Mouse (Mus musculus) layer of hippocampus, adult 9-10 months (tissue): ENCODE measurements around the gene Hist1h1a.
"Not testable (repeated sequence)": the region's sequence is repeated elsewhere in the genome, so short reads cannot be mapped to it uniquely, and the experiment has no call there.

Experiments used
- DNase-seq: peaks from one replicate; pipeline ENCODE4 v3.0.0; 2022; ENCODE audit warnings: low spot score

Gene Hist1h1a

DNA sequence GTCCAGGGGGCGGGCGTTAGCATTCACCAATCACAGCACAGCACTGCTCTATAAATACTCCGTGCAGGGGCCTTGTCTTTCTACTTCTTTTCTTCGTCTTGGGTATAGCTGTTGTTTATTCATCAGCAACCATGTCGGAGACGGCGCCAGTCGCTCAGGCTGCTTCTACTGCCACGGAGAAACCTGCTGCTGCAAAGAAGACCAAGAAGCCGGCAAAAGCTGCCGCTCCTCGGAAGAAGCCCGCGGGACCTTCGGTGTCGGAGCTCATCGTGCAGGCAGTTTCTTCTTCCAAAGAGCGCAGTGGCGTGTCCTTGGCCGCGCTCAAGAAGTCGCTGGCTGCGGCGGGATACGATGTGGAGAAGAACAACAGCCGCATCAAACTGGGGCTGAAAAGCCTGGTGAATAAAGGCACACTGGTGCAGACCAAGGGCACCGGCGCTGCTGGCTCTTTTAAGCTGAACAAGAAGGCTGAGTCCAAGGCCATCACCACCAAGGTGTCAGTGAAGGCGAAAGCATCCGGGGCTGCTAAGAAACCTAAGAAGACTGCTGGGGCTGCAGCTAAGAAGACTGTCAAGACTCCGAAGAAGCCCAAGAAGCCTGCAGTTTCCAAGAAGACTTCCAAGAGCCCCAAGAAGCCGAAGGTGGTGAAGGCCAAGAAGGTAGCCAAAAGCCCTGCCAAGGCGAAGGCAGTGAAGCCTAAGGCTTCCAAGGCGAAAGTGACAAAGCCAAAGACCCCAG lies at the start of gene Hist1h1a:
Gene Hist1h1a, plus strand, starts transcription at position 81 of the 738 bp plus-strand sequence.
- DNase-seq: peak; percentile 82

DNA sequence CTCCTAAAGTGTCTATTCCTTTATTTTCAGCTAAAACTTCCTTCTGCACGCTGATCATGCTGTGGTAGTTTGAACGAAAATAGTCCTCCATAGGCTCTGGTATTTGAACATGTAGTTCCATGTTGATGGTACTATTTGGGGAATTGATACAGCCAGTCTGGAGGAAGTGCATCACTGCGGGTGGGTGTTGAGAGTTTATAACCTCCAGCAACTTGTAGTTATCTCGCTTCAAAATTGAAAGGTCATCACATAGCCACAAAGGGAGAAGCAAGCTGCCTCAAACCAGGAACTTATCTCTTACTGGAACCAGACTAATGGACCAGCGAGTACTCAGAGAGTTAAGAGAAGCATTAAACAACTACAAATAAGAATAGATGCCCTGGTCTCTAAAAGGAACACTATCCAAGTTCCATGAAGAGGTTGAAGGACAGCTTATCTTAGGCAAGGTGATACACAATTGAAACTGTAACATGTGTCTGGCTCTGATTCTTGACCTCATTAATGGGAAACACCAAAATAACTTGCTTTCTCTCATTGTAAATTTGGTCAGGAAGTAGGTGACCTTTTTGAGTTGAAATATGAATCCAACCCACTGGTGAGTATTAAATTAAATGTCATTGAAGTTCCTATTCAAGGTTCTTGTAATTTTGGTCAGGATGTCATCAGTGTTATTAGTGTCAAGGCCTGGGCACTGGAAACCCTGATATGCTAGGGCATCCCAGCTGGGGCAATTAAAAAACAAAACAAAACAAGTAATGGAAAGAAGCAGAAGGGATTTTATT lies 47.0 kb upstream of the Hist1h1a start:
- DNase-seq: no peak

DNA sequence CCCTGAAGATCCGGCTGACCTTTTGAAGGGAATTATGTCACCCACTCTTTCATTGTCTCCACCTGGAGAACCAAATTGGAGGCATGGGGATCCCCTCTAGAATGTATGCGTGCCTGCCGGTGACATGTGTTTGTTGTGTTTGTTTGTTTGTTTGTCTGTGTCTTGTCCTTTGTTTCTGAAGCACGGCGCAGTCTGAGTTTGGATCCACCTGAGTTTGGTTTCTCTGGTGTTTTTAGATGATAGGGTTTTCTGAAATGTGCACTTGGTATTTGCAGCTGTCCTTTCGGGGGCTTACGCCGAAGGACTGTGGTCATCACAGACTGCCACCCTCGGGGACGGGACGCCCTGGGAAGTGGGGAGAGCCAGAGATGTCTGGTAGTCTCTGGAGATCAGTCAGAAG lies 46.3 kb upstream of the Hist1h1a start:
- DNase-seq: no peak

DNA sequence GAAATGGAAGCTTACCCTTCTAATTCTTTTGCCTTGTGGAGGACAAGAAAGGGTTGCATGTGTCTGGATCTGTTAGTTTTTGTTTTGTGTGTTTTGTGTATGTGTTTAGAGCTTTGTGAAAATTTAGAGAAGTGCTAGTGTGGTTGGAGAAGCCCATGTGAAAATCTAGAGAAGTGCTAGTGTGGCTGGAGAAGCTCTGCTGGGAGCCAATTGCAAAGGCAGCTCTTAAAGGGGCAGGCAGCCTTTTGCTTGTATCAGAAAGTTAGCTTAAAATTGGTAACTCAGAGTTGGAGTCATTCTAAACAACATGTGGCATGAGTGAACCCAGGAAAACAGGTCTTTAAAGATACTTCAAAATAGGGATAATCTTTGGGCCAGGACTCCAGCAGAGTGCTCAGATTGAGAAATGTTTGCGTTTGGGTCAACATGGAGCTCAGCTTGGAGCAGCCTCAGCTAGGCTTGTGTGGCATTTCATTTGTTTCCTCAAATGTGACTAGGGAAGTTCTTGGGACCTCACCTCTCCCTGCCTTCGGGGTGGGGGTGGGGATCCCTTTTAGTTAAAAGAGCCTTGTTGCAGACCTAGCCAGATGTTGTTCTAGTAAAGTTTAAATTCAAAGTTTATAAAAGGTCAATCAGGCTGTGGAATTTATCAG lies 45.7 kb upstream of the Hist1h1a start:
- not testable (repeated sequence) for DNase-seq

DNA sequence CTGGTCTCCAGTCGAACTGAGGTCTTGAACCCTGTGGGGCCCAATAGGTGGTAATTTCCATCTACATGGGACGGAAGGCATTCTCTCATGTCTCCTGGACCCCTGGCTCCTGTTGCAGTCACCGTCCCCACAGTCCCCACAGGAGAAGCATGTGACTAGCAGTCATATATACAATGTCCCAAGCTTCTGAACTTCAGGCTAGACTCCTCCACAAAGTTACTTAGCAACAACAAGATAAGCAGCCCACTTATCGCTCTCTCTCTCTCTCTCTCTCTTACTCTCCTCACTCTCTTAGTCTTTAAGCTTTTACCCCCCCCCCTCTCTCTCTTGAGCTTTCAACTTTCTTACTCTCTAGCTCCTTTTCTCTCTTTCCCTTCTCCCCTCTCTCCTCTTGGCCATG lies 39.2 kb upstream of the Hist1h1a start:
- no peak for DNase-seq

DNA sequence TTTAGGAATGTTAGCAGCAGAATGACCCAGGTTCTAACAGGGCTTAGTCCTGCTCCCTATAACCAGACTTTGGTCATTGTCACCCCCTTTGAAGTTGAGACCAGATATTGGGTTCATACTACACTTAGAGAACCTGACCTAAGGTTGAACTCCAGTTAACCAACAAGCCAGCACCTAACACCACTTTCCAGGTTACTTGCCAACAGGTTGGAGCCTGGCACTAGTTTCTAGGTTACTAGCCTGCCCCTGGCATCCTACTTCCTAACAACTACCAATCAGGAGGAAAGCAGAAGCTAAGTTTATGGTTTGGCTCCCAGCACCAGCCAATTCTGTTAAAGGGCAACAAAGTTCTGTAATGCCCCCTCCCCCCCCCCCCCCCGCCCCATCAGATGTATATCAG lies 38.3 kb upstream of the Hist1h1a start:
- DNase-seq: no peak

DNA sequence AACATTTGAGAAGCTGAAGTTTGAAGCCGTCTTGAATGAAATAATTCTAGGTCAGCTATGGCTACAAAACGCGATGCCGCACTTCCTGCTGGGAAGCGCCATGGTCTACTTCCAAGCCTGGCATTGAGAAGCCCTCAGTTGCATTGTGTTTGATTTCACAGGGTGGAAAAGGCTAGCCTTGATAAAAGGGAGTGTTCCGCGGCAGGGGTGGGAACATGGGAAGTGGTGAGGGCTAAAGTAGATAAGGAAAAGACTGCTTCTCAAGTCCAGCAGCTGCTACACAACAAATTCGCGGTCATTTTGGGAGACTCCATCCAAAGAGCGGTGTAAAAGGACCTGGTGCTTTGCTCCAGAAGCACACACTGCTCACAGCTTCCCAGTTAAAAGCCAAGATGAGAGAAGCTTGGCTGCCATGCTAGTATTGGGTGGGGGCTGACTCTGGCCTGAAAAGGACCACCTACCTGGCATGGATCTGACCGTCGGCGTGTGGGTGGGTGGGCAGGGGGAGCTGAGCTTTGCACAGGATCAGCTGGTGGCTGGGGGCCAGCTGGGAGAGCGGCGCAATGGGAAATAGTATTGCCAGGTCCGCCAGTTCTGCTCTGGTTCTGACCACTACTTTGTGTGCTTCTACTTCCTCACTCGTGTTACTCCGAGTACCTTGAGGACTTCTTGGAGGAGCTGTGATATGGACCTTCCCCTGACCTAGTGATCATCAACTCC lies 34.8 kb upstream of the Hist1h1a start:
- no peak for DNase-seq

DNA sequence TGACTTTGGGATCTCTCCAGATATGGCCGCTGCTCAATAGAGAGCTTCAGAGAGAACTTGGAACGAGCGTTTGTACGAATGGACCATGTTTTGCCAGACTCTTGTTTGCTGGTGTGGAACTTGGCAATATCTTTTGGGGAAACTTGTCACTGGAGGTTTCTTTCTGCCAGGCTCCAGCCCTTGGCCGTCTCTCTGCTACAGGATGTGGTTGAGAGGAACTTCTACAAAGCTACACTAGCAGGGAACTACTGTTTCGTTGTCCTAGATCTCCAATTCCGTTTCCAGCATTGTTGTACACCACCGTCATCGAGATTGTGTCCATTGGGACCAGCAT lies 34.3 kb upstream of the Hist1h1a start:
- DNase-seq: no peak

DNA sequence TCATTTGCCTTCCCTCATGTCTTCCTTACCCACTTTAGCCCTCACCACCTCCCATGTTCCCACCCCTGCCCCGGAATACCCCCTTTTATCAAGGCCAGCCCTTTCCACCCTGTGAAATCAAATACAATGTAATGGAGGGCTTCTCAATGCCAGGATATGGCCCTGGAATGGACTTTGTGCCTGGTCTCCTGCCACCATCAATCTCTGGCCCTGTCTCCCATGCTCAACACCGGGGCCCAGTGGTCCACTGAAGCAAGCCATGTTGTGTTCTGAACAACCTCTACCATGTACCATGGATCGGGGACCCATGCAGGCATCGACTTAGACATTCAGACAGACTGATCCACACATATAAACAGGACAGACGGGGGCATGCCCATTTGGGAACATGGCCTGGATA lies 33.8 kb upstream of the Hist1h1a start:
- no peak for DNase-seq

DNA sequence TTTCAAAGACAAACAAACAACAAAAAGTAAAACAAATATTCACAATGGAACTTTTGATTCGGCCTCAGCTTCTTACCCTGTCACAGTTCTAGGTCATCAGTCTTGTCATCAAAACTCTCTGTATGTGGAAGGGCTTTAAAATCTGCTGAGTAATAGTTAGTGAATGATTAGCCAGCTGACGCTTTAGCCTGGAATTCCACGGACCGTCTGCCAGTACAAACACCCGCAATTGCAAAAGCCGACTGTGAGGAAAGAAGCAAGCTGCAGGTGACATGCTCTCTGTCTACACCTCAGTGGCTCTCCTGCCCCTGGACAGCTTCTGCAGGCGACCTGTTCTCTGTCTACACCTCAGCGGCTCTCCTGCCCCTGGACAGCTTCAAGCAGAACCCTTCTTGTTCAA lies 33.0 kb upstream of the Hist1h1a start:
- DNase-seq: no peak

DNA sequence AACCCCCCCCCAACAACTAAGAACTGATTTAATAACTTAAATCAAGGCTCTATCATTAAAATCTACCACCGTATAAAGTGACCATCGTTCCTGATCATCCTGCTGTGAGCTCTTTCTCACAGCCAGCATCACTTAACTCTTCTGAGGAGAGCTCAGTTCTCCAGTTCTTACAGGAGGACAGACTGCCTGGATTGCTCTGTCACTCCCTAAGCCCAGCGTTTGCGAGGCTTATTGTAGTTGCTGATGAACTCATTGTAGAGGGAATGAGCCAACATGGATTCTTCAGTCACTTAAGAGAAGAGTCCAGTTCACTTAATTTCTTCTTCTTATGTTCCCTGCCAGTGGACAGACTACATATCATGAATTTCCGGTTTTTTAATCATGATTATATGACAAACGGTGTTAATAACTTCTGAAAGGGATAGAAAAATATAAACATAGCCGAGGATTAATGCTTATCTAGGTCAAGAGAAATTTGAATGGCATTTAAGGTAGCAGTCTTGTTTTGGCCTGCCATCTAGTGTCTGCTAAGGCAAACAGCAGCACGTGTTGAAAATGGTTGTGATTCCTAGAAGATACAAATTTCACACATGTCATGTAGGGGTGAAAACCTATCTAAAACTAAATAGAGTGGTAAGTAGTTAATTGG lies 31.2 kb upstream of the Hist1h1a start:
- no peak for DNase-seq

DNA sequence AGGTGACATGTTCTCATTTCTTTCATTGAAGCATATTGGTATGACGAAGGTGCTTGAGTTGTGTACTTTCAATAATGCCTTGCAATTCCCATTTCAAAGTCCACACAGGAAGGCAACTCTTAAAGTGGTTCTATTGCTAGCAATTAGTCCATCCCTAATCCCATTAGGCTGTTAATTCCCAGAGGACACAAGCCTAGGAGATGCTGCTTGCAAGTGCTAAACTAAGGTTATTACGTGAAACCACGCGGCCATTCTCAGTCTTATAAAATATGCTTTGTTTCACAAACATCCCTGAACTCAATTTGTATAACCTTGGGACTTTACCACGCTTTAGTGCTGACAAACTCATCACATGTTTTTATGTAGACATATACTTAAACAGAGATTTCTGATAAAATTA lies 26.4 kb upstream of the Hist1h1a start:
- no peak for DNase-seq

DNA sequence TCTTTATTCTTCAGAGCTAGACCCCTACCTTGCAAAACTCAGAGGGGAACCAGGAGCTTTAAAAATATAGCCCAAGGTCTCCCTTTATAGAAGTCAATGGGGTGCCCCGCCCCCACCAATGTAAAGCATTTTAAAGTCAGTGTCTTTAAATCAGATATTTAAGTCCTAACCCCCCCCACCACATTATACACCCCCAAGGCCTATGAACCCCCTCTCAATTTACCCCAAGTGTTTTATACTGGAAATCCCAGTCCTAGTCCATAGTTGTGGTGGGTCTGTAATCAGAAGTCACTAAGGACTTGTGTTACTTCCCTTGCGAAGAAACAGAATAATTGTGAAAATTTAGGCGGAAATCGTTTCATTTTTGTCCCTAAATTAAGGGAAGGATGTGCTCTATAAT lies 25.4 kb upstream of the Hist1h1a start:
- no peak for DNase-seq

DNA sequence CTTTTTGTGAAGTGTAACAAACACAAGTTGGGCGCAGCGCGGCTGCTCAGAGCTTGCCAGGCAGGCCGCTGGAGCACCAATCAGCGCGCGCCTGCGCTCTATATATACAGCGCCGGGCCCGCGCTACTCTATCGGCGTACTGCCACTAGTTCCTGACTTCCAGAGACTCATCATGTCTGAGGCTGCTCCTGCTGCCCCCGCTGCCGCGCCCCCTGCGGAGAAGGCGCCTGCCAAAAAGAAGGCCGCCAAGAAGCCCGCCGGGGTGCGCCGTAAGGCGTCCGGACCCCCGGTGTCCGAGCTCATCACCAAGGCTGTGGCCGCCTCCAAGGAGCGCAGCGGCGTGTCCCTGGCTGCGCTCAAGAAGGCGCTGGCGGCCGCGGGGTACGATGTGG lies 24.8 kb upstream of the Hist1h1a start, which contains the start of gene Hist1h1c:
Gene Hist1h1c, plus strand, starts transcription at position 132 of the 392 bp plus-strand sequence.
- peak; percentile 69 for DNase-seq

DNA sequence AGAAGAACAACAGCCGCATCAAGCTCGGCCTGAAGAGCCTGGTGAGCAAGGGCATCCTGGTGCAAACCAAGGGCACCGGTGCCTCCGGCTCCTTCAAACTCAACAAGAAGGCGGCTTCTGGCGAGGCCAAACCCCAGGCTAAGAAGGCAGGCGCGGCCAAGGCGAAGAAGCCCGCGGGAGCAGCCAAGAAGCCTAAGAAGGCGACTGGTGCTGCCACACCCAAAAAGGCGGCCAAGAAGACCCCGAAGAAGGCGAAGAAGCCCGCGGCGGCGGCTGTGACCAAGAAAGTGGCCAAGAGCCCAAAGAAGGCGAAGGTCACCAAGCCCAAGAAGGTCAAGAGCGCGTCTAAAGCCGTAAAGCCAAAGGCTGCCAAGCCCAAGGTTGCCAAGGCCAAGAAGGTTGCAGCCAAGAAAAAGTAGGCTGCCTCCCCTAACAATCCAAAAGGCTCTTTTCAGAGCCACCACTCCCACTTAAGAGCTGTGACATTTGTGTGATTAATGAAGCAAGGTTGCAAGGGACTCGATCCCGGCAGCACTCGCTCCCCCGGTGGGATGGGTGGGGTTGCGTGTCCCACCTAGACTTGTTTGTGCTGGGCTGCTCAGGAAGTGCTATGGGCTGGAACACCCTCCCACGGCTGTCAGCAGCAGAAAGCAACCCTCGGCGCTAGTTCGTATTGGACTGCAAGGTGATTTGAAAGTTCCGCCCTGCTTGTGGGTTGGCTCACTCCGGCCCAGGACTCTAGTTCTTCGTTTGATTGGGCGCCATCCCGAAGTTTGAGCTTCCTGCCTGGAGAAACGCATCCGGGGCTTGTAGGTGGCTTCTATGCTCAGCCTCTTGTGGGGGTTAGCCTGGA lies 24.2 kb upstream of the Hist1h1a start:
- DNase-seq: peak; percentile 89

DNA sequence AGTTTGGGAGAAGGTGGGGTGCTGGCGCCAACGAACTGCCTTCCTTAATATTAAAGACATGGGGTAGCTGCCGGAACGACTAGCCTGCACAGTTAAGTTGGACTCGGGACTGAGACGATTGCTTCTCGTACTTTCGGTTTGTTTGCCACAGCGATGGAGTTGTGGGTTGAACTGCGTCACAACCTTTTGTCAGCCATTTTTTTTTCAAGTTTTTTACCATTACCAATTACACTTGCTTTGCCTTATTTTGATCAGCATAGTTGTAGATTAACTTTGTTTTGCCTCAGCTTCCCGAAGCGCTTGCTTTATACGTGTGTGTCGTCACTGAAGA lies 23.6 kb upstream of the Hist1h1a start:
- DNase-seq: no peak

DNA sequence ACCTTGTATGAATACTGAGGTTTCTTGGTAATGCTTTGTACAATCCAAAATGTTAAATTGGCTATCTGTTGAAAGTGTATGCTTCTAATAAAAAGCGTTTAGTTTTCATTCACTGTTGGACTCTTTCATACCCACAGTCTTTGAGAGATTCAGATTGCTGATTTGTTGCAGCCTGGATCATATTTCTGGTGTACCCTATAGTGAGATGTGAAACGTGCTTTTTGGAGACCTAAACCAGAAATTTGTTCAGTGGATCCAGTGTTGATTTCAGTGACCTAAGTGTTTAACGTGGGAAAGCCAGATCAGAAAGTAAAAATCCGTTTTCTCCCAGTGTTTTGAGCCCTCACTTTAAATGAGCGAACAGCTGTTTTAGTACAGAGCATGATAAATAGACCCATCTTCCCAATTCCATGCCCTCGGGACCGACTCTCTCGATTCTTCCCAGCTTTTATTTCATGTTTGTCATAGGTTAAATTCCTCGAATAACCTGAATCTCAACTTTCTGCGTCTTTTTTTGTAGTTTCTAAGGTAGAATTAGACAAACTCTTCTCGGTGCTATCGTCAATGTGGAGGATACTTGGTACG lies 23.1 kb upstream of the Hist1h1a start:
- DNase-seq: no peak

DNA sequence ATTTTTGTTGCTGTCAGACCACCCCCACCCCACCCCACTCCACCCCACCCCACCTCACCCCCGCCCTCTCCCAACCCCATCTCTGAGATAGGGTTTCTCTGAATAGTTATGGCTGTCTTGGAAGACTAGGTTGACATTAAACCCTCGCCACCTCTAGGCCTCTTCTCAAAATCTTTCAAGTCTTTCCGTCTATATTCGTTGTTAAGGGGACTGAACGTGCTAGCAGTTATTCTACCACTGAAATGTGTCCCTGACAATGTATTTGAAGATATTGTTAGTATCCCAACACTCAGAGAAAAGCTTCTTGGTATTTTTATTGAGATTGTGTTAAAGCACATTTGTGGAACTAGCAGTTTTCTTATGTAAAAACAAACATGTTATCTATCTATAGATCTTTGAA lies 22.6 kb upstream of the Hist1h1a start:
- no peak for DNase-seq

DNA sequence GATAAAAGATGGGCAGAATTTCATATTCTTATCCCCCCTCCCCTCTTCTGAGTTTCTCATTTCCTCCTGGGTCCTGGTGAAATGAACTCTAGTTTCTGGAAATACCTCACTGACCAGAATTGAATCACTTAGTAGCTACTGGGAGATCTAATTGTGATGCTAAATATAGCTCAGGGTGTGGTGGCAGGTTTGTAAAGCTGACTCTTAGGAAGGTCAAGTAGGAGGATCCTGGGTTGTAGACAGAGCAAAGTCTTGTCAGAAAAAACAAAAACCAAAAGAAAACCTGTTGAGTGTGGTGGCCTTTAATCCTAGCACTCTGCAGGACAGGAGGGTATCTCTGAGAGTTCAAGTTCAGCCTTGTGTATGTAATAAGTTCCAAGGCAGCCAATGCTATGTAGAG lies 21.5 kb upstream of the Hist1h1a start:
- no peak for DNase-seq

DNA sequence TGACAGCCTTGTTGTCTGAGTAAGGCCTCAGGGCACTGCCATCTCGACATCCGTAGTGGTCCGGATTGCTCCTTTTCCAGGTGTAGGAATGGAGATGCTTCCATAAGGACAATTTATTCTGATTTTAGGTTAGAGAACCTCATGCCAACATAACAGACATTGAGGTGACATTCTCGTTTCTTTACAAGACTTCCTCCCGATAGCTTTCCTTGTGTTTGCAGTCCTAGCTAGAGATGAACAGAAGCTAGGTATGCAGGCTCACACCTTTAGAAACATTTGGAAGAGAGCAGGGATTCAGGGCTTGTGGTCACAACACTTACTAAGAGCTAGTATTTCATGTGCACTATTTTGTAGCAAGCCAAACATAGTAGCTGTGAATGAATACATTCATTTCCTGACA lies 20.3 kb upstream of the Hist1h1a start:
- DNase-seq: no peak

DNA sequence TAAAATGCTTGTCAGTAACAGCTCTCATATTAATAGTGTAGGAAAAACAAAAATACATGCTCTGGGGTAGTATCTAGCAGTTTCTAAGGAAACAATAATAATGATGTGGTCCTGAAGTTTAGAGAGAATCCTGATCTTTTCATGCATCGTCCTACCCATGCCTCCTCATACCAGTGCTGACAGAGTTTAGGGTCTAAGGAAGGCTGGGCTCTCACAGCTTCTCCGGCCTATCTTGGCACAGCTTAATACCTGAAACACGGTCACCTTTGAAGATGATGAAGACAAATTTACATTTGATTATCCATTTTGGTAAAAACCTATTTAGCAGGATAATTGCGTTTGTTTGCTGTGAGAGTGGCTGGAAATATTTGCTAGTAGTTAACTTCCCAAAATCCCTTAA lies 19.5 kb upstream of the Hist1h1a start:
- DNase-seq: no peak
